Mouse (Mus musculus): ENCODE measurements around the gene 4632433K11Rik. TPM values are rescaled to one million over a fixed set of nuclear protein-coding genes. Genes with fewer than 3 reads are reported as not detected.
"Not testable (repeated sequence)": the region's sequence is repeated elsewhere in the genome, so short reads cannot be mapped to it uniquely, and the experiment has no call there.

4632433K11Rik gene
- polyA plus RNA-seq (2015; fragmentation: Nextera tagmentation; extraction: Ambion mirVana): 0.13 TPM in 1 of 2 replicates, not detected in the other

DNA sequence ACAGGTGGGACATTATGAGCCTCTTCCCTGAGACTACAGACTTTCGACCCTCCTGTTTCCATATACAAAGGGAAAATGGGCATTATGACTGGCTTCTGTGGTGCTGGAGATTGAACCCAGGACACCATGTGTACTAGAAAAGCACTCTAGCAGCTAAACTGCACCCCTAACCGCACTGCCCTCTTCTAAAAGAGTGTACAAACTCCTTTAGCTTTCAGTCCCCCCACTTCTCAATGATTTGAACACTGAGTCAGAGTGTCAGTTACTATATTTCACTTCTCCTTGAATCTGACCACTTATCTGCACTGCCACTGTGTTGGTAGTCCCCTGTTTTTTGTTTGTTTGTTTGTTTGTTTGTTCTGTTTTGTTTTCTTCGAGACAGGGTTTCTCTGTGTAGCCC, at the start of gene 4632433K11Rik:
Gene 4632433K11Rik, plus strand, starts transcription at position 301 of the 400 bp plus-strand sequence.
- H3K9me3 ChIP-seq: peaks cover 67% of the 10 kb centered on the region
- H3K36me3 ChIP-seq: peaks cover 83% of the 10 kb centered on the region
- ATAC-seq (ENCODE audit: low FRiP score, low read depth): no peak
- no peaks in the 10 kb centered on the region for H3K27me3 ChIP-seq
- H3K4me3 ChIP-seq: no peak within 1 kb of the TSS
- no peak within 1 kb of the TSS for H3K4me2 ChIP-seq (replicated peaks)
- H3K4me1 ChIP-seq: no peaks in the 10 kb centered on the region
- H3K9ac ChIP-seq: no peak within 1 kb of the TSS
- H3K27ac ChIP-seq: 0 out of 2 replicates have a peak within 1 kb of the TSS, but pooled peaks have one; percentile 1
- WGBS: 95% methylated on average over 3 of the region's 3 CpGs

GRCm38 (mm10) chr7:4988250-4988649, 45.7 kb upstream of the 4632433K11Rik start:
- Histone ChIP-seq H3K4me2 (replicated peaks) (no peak overlapping the region), H3K27ac (no peak overlapping the region), H3K4me3 (no peak overlapping the region), H3K9ac (no peak overlapping the region), H3K36me3 (peaks cover 22% of the 10 kb centered on the region), H3K27me3 (peaks cover 9% of the 10 kb centered on the region), H3K4me1 (no peaks in the 10 kb centered on the region), H3K9me3 (peaks cover 11% of the 10 kb centered on the region; the same call in 1 of the 2 replicates)
- no peak for ATAC-seq (ENCODE audit: low FRiP score, low read depth)
- WGBS: 68% methylated on average over 2 of the region's 2 CpGs

DNA sequence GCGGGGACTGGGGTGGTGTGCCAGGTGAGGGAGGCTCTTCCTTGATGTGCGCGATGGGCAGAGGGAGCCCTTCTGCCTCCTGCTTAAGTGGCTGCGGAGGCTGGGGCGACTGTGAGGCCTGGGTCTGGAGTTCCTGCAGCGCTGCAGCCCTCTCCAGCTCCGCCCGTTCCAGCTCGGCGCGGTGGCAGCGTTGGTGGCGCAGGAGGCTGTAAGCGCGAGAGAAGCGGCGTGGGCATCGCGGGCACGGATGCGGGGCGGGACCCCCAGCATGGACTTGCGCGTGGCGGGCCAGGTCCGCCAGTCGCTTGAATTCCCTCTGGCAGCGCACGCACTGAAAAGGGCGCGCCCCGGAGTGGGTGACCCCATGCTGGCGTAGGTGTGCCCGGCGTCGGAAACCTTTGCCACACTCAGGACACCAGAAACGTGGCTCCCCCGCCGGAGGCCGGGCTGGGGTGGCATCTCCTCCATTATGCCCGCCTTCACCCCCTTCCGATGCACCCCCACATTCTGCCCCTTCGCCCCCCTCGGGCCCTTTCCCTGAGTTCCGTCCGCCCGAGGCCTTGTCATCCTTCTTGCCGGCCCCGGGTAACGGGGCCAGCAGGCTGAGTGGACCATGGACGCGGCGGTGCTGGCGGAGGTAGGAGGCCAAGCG, 40.4 kb upstream of the 4632433K11Rik start:
- Histone ChIP-seq H3K4me1 (peaks cover 27% of the 10 kb centered on the region), H3K4me2 (replicated peaks) (peak overlapping the region; percentile 85), H3K4me3 (peak overlapping the region; percentile 81), H3K27ac (no peak overlapping the region), H3K36me3 (peaks cover 35% of the 10 kb centered on the region), H3K9me3 (peaks cover 11% of the 10 kb centered on the region; the same call in 1 of the 2 replicates), H3K9ac (peak overlapping the region; percentile 83), H3K27me3 (peaks cover 25% of the 10 kb centered on the region)
- 33% methylated on average over 53 of the region's 55 CpGs for WGBS
- ATAC-seq (ENCODE audit: low FRiP score, low read depth): no peak

DNA sequence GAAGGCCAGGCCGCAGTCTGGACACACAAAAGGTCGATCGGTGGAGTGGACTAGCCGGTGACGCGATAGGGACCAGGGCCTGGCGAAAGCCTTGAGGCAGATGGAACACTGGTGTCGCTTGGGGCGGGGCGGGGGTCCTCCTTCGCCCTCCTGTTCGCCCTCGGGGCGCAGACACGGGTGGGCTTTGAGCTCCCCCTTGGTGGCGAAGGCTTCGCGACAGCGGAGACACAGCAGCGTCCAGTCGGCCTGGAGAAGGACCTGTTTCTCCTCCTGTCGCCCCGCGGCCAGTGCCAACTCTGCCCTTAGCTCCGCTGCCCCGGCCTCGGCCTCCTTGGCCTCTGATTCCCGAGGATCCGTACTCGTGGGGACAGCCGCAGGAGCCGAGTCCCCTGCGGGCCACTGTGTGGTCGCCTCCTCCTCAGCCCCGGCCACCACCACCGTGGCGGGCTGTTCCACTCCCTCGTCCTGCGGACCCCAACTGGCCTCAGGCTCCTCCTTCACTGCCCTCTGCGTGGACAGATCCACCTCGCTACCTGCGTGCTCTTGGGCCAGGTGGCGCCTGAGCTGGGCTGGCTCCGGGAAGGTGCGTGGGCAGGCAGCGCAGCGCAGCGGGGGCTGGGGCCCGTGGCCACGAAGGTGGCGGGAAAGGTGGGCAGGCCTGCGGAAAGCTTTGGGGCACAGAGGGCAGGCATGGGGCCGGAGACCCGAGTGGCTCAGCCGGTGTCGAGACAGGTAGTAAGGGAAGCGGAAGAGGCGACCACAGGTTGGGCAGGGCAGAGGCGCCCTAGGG, 39.7 kb upstream of the 4632433K11Rik start:
- Histone ChIP-seq H3K36me3 (peaks cover 35% of the 10 kb centered on the region), H3K27ac (no peak overlapping the region), H3K9ac (peak overlapping the region; percentile 83), H3K4me3 (peak overlapping the region; percentile 81), H3K4me1 (peaks cover 27% of the 10 kb centered on the region), H3K27me3 (peaks cover 25% of the 10 kb centered on the region), H3K9me3 (peaks cover 11% of the 10 kb centered on the region; the same call in 1 of the 2 replicates), H3K4me2 (replicated peaks) (peak overlapping the region; percentile 85)
- no peak for ATAC-seq (ENCODE audit: low FRiP score, low read depth)
- WGBS: 46% methylated on average over 59 of the region's 59 CpGs

GRCm38 (mm10) chr7:4995268-4996002, 38.5 kb upstream of the 4632433K11Rik start:
- Histone ChIP-seq H3K27ac (peak overlapping the region; percentile 39; the same call in 1 of the 2 replicates), H3K4me2 (replicated peaks) (peak overlapping the region; percentile 85), H3K4me1 (peaks cover 27% of the 10 kb centered on the region), H3K9ac (peak overlapping the region; percentile 83), H3K27me3 (peaks cover 25% of the 10 kb centered on the region), H3K36me3 (peaks cover 35% of the 10 kb centered on the region), H3K9me3 (peaks cover 9% of the 10 kb centered on the region; the same call in 1 of the 2 replicates), H3K4me3 (peak overlapping the region; percentile 81)
- WGBS: 7% methylated on average over 19 of the region's 19 CpGs
- ATAC-seq (ENCODE audit: low FRiP score, low read depth): peak; percentile 68; the same call in 1 of the 2 replicates

GRCm38 (mm10) chr7:4996003-4996895, 37.7 kb upstream of the 4632433K11Rik start, which contains the start of gene Zfp579:
TSS of gene Zfp579 (minus strand) at chr7:4996158.
- Histone ChIP-seq H3K9ac (peak within 1 kb of the TSS; percentile 83), H3K4me1 (peaks cover 27% of the 10 kb centered on the region), H3K4me3 (peak within 1 kb of the TSS; percentile 81), H3K27me3 (peaks cover 25% of the 10 kb centered on the region), H3K4me2 (replicated peaks) (peak within 1 kb of the TSS; percentile 85), H3K9me3 (peaks cover 4% of the 10 kb centered on the region; the same call in 1 of the 2 replicates), H3K36me3 (peaks cover 33% of the 10 kb centered on the region), H3K27ac (peak within 1 kb of the TSS; percentile 39; the same call in 1 of the 2 replicates)
- ATAC-seq (ENCODE audit: low FRiP score, low read depth): peak; percentile 86
- WGBS: 7% methylated on average over 14 of the region's 26 CpGs

DNA sequence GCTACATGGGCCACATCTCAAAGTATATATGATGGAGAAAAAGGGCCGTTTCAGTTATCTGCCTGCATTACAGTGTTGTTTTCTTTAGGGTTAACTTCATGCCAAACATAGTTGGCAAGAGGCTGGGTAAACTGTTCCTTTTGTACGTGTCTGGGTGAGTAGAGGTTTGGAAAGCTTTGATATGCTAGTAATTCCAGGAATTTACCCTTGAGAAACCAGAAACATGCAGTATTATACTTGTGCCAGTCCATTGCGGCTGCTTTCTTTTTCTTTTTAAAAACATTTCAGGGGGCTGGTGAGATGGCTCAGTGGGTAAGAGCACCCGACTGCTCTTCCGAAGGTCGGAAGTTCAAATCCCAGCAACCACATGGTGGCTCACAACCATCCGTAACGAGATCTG, 37.0 kb upstream of the 4632433K11Rik start:
- no peak for ATAC-seq (ENCODE audit: low FRiP score, low read depth)

GRCm38 (mm10) chr7:4999876-5000275, 34.0 kb upstream of the 4632433K11Rik start:
- ATAC-seq (ENCODE audit: low FRiP score, low read depth): no peak
- H3K36me3 ChIP-seq: no peaks in the 10 kb centered on the region
- H3K4me2 ChIP-seq (replicated peaks): no peak overlapping the region
- no peak overlapping the region for H3K9ac ChIP-seq
- H3K4me3 ChIP-seq: no peak overlapping the region
- no peak overlapping the region for H3K27ac ChIP-seq
- no peaks in the 10 kb centered on the region for H3K9me3 ChIP-seq
- WGBS: 69% methylated on average over 2 of the region's 2 CpGs
- peaks cover 3% of the 10 kb centered on the region; the same call in 1 of the 2 replicates for H3K27me3 ChIP-seq
- H3K4me1 ChIP-seq: peaks cover 14% of the 10 kb centered on the region

More for the DNA sequence above, 37.0 kb upstream of the 4632433K11Rik start:
- Histone ChIP-seq H3K9ac (peak overlapping the region; percentile 83), H3K4me1 (peaks cover 27% of the 10 kb centered on the region), H3K27me3 (peaks cover 25% of the 10 kb centered on the region), H3K9me3 (no peaks in the 10 kb centered on the region), H3K4me3 (peak overlapping the region; percentile 81), H3K27ac (no peak overlapping the region), H3K4me2 (replicated peaks) (peak overlapping the region; percentile 85), H3K36me3 (peaks cover 26% of the 10 kb centered on the region)
- 65% methylated on average over 8 of the region's 8 CpGs for WGBS

DNA sequence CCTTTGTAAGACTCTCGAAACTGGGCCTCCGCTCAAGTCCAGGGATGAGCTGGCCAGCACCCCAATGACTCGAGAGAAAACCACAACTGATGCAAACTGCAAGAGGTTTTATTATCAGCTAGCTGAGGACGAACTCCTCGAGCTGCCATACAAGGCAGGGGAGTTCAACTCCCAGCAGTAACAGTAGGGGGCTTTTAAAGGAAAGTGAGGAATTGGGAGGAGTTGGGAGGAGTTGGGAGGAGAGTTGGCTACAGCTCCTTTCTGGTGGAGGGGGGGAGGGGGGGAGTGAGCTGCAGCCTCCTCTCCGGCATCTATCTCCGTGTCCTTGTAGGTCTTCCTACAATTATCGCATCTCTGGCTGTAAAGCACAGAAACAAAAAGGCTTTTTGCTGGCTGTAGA, 31.0 kb upstream of the 4632433K11Rik start:
- not testable (repeated sequence) for ATAC-seq (ENCODE audit: low FRiP score, low read depth); H3K4me2 ChIP-seq (replicated peaks); H3K4me3 ChIP-seq; H3K27me3 ChIP-seq; H3K27ac ChIP-seq; H3K9me3 ChIP-seq; H3K4me1 ChIP-seq; H3K9ac ChIP-seq
- WGBS: 63% methylated on average over 8 of the region's 8 CpGs
- H3K36me3 ChIP-seq: peaks cover 21% of the 10 kb centered on the region

DNA sequence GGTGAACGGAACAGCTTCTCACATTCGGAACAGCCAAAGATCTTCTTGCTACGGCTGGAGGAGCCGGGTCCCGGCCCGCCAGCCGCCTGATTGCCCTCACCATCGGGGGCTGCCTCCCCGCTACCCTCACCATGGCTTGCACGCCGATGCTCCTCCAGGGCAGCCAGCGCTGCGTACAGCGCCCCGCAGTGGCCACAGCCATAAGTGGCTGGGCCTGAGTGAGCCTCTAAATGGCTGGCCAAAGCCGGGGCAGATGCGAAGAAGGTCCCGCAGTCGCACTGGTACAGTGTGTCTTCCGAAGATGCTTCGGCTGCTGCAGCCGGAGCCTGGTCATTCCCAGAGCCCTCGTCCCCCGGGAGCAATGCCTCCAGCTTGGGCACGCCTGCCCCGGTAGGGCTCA, 25.7 kb upstream of the 4632433K11Rik start:
- Histone ChIP-seq H3K9ac (no peak overlapping the region), H3K27ac (no peak overlapping the region), H3K36me3 (peaks cover 74% of the 10 kb centered on the region), H3K4me1 (peaks cover 3% of the 10 kb centered on the region; the same call in 1 of the 2 replicates), H3K4me2 (replicated peaks) (no peak overlapping the region), H3K9me3 (peaks cover 5% of the 10 kb centered on the region; the same call in 1 of the 2 replicates), H3K27me3 (no peaks in the 10 kb centered on the region), H3K4me3 (no peak overlapping the region)
- no peak for ATAC-seq (ENCODE audit: low FRiP score, low read depth)
- WGBS: 96% methylated on average over 26 of the region's 26 CpGs
